Mouse (Mus musculus): Measurements from ENCODE around the gene Rasa2.

DNA sequence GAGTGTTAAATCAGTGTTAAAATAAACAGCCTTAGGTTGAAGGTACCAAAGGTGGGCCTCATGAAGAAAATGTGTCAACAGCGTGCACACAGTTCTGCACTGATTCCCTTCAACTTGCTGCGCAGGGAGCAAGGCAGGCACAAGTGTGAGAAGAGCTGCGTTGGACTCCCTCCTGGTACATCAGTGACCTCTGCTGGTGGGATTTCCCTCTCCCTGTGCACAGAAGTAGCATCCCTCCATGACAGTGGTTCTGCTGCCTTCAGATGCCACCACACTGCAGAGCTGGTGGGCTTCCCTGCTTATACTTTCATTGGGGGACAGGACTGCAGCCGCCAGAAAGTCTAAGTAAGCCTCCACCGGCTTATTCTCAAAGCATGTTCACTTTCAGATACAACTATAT, 37.2 kb upstream of the Rasa2 start:
- TF ChIP-seq HCFC1 (IDR thresholded peaks at IDR 0.05; ENCODE audit: borderline replicate concordance, insufficient read depth, low read length) (no peak), CHD2 (IDR thresholded peaks at IDR 0.05; ENCODE audit: low read depth, low read length) (no peak), ZNF384 (IDR thresholded peaks at IDR 0.05; ENCODE audit: low read depth, low read length) (no peak), MAFK (IDR thresholded peaks at IDR 0.05; ENCODE audit: insufficient read depth, low read depth, low read length) (no peak), ZC3H11A (IDR thresholded peaks at IDR 0.05; ENCODE audit: borderline replicate concordance, low read depth, low read length) (peak; percentile 9; the same call in 1 of the 2 replicates)

Data from ES-E14 (cell line).